Mouse (Mus musculus) thymus, postnatal 14 days (tissue): ENCODE results near the gene Cd68.
A peak's percentile ranks its signal among the peaks of the same experiment; 100 is the strongest.
"Not testable (repeated sequence)": the region's sequence is repeated elsewhere in the genome, so short reads cannot be mapped to it uniquely, and the experiment has no call there.

Experiments
- DNase-seq: peaks from one replicate; pipeline ENCODE4 v3.0.0; 2021

Cd68 gene

DNA sequence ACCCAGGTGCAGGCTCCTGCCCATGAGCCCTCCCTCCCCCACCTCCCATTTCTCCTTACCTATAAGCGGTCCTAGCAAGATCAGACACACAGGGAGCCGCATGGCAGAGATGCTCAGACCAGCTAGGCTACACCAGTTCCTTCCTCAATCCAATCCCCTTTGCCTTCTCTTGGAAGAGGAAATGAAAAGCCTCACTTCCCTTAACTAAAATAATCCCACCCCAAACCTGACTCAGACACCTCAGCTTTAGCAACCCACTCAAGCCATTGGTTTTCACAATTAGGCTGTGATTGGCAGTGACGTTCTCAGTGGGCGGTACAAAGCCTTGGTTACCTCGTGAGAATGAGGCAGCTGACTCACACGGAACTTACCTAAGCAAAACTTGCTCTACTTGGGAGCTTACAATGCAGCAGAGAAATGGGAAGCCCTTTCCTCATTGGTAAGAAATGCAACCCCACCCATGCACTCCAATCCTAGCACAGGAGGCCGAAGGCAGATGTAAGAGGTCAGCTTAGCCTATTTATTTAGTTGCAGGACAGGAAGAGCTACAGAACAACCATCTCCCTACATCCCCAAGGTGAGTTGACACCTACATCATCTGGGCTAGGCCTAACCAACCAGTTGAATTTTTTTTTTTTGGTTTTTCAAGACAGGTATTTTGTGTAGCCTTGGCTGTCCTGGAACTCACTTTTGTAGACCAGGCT, at the start of gene Cd68:
Gene Cd68 (minus strand): TSS at position 193 of the 704 bp plus-strand sequence.
- peak; percentile 40 for DNase-seq

DNA sequence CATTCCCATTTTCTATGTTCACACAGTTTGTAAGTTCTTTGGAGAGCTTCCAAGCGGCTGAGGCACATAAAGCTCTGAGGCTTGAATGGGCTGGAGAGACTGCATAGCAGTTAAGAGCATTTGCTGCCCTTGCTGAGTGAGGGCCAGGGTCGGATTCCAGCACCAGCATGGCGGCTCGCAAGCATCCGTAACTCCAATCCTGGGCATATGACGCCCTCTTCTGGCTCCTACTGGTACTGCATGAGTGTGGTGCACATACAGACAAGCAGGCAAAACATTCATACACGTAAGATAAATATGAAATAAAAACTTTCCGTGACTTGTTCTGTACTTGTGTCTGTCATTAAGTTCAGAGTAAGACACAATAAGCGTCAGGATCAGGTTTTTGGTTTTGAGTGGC, 49.5 kb upstream of the Cd68 start:
- DNase-seq = no peak

DNA sequence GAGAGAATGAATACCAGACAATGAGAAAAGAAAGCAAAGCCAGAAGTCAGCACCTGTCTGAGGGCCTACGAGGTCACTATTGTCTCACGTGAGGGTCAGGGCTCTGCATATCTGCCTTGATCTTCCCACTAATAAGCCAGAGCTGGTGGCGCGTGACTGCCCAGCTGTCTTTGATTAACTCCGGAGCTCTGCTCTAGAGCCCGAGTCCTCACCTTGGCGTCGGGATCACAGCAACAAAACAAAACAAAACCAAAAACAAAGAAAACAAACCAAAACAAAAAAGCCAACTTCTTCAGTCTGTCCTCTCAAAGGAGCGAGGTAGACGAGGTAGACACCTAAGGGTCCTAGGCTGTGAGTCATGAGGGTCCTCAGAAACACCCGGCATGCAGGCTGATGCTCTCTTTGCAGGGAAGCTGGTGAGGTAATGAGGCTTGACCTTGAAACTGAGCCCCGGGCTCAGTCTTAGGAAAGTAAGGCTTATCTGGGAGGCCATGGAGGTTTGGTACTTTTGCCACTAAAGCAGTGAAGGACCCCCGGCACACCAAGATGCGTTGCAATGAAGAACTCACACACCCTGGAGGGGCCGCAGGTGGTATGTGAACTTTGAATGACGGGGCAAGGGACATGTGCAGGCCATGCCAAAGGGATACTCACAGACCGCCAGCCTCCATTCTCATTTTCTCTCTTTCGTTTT, 48.8 kb upstream of the Cd68 start:
- no peak for DNase-seq

DNA sequence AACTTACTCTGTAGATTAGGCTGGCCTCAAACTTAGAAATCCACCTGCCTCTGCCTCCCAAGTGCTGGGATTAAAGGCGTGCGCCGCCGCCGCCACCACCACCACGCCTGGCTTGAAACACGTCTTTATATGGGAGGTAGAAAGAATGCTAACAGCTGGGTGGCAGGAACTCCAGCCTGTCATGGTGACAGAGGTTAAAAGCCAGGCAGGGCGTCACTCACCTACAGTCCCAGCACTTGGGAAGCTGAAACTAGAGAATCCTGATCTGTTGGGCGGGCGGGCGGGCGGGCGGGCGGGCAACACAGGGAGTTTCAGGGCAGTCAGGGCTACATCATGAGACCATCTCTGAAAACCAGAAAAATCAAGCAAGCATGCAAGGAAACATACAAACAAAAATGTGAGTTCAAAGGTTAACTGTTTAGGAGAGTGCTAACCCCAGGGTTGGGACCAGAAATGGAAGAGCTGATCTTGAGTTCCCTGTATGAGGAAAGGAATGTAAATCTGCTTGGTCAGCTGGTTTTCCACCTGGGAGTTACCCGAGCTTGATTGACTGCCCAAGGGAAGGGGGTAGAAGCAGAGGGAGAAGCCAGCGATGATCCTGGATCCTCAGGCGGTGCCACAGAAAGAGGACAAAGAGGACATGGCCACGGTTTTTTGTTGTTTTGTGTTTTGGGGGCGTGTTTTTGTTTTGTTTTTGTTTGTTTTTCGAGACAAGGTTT, 47.2 kb upstream of the Cd68 start:
- no peak for DNase-seq

DNA sequence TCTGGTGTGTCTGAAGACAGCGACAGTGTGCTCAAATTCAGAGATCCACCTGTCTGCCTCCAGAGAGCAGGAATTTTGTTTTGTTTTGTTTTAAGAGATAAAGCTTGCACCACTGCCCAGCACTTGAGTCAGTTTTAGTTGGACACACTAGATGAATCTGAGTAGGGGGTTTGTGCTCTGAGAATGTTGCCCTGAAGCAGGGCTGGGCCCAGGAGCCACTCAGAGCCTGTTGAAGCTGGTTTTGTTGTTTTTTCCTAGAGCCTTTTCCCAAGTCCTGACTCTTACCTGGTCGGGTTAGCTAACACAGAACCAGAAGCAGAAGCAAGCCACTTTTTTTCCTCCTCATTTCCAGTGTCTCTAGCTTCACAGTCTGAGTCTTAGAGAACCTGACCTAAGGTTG, 45.1 kb upstream of the Cd68 start:
- DNase-seq = no peak

DNA sequence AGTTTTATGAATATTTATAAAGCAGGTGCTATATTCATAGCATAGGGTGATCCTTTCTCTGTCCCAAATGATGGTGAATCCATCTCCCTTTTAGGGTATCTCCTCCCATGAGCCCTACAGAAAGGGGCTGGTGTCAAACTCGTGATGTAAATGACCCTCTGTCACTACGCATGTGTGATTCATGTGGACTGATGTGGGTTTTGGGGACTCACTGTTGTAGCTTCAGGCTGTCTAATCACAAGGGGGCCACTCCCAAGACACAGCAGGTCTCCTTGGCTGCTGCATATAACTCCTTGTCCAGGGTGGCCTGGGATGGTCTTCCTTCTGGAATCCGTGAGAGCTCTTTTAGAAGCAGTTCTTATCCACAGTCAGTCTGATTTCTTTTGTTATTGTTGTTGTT, 44.5 kb upstream of the Cd68 start:
- no peak for DNase-seq

DNA sequence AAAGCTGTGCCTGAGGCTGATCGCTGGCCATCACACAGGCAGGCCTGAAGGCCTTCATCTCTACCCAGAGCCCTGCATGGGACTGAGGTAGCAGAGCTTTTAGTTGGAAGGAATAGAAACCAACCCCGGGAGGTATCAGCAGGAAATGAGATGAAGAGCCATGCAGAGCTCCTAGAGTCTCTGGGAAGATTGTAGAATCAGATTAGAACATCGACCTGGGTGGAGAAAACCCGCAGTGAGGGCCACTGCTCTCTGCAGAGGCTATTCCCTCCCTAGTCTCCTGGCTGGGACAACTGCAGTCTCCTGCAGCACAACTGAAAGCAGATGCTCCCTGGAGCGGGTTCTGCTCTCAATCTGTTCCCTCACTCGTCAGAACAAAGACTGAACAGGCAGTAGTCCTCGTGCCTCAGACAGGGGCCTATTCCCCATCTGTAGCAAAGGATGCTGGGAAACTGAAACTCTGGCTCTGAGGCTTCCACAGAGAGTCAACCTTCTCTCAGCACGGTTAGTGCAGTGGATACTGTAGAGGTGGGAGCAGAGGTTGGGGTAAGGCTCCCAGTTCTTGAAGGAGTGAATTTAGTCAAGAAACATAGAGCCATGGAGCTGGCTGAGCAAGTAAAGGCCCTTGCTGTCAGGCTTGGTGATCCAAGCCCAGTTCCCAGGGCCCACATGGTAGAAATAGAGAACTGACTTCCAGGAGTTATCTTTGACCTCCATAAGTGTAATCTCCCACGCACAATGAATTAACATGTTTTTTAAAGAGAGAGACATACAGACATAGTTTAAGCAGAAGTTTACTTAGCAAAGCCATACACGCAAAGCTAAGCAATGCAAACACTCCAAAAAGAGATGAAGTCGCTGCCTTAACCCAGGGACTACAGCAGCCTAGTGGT, 43.8 kb upstream of the Cd68 start:
- DNase-seq = no peak

DNA sequence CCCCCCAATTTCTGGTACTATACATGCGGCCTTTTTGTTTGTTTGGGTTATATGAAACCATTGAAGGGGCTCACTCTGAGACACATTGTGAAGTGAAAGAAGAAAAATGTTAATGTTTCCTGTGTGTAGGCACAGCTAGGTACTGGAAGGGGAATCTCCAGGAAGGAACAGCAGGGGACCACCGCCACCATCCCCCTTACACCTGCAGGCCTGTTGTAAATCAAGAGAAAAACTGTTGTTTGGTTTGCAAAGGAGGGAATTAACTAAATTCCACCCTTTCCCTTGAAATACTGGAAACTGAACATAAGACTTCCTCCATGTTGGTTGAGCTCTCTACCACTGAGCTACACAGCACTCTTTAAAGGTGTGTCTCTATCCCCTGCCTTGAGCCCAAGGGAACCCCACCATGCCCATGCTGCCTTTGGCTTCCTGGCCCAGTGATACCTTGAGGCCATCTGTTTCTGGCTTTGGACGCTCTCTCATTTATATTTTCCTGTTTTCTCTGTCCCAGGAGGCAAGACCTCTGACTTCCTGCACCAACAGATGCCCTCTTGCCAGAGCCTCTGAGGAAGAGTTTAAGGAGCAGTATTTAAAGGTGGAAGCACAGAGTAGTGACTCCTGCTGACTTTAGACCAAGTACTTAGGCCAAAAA, 42.8 kb upstream of the Cd68 start:
- DNase-seq = no peak

DNA sequence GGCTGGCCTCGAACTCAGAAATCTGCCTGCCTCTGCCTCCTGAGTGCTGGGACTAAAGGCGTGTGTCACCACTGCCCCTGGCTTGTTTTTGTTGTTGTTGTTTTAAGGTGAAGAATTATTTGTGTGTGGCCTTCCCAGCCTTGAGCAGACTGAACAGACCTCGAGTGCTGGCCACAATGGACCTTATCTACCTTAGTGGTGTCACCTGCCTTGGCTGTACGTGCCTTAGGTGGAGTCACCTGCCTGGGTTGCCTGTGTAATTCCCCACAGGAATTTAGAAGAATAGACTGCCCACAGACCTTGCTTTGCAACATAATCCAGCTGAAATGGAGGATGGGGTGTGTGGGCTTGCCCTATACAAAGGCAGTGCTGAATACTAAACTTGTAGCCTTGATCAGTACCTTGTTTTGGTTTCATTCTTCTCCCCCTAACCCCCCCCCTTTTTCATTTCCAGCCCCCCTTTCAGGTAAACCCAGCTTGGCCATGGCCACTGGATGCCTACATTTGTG, 42.0 kb upstream of the Cd68 start:
- DNase-seq = no peak

DNA sequence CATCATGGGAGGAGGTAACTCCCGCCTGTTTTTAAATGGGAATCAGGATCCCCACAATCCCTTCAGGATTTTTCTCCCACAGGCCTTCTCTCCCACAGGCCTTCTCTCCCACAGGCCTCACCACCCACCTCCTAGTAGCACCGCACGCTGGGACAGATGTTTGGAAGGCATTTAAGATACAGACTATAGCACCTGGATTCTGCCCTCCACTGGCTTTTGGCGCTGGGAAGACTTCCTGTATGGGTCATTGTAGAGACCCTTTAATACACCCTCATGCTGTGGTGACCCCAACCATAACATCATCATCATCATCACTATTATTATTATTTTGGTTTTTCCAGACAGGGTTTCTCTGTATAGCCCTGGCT, 41.5 kb upstream of the Cd68 start:
- no peak for DNase-seq

DNA sequence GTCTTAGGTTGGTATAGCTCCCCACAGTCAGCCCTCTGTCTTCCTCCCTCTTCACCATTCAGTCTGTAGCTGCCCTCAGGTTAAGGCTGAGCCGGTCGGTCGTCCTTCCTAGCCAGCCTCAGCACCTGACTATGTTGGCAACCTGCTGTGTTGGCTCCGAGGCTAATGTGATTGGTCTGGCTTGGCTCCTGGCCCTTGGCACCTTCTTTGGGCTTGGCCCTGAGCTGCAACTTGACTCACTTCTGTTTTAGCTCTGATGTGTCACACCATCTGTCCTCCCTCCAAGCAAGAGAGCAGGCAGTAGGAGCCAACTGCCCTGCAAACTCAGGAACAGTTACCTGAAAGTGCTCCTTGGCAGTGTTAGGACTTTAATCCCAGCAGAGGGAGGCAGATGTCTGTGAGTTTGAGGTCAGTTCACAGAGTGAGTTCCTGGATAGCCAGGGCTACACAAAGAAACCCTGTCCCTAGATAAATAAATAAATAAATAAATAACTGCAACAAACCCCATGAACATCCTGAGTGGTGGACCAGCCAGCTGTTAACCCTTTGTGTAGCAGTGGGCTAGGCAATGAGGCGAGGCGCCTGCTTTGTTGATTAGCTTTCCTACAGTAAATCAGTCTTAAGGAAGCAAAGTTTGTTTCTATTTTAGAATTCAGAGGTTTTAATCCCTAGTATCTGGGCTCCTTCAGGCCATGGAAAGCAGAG, 41.0 kb upstream of the Cd68 start:
- DNase-seq = no peak

DNA sequence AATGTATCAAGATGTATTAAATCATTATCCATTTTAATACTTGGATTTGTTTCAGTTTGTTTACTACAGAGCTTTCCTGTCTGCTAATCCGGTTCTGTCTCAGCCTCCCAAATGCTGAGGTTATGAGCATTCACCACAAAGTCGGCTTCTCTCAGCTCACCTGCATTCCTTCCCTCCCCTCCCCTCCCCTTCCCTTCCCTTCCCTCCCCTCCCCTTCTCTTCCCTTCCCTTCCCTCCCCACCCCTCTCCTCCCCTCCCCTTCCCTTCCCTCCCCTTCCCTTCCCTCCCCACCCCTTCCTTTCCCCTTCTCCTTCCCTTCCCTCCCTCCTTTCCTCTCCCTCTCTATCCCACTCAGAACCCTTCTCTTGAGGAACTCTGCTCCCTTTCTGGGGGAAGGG, 38.7 kb upstream of the Cd68 start:
- no peak for DNase-seq

DNA sequence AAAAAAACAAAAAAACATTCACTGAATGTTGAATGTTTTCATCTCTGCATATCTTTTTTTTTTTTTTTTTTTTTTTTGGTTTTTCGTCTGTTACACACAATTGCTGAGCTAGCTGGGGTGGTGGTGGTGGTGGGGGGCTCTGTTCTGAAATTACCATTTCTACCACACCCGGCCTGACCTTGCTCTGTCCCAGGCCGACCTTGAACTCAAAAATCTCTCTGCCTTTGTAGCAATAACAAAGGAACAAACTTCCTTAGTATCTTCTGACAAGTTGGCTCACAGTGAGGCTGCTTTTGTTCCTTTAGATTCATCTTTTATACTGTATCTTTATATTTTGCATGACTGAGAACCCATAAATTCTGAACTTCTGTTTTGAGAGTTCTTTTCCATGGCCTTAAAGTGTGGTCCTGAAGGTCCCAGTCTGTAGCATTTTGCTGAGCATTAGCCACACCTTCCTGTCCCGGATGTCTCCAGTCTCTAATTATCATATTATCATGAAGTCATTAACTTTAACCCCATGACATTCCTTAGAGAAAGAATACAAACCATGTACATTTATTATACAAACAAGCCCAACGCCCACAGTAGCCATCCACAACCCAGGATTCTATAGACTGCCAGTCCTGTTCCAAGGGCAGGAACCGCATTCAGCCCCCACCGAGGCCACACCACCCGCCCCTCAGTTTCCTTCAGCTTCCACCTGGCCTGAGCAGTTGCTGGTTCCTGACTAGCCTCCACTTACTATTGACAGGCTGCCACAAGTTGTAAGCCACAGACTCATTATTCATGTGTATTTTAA, 38.1 kb upstream of the Cd68 start:
- no peak for DNase-seq

DNA sequence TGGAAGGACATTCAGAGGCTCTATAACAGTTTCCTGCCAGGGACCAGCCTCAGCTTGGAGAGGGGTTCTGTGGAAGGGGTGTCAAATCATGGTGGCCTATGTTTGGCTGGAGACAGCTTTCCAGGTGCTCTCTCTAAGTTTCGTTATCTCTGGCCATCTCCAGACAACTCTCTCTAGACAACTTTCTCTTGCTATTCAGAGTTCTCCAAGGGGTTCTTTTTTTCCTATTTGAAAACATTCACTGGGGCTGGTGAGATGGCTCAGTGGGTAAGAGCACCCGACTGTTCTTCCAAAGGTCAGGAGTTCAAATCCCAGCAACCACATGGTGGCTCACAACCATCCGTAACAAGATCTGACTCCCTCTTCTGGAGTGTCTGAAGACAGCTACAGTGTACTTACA, 37.4 kb upstream of the Cd68 start:
- DNase-seq = not testable (repeated sequence)

DNA sequence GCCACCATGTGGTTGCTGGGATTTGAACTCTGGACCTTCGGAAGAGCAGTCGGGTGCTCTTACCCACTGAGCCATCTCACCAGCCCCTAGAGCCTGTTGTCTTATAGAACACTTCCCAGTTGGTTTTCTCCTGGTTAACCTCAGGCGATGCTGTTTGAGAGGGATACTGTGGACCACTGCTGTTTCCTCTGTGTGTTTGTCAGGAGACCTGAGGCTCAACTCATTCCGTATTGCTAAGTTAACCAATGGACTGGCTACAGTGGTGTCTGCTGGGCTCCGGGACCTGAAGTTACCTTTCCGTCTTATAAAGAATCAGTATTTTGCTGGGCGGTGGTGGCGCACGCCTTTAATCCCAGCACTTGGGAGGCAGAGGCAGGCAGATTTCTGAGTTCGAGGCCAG, 36.9 kb upstream of the Cd68 start:
- DNase-seq = not testable (repeated sequence)

DNA sequence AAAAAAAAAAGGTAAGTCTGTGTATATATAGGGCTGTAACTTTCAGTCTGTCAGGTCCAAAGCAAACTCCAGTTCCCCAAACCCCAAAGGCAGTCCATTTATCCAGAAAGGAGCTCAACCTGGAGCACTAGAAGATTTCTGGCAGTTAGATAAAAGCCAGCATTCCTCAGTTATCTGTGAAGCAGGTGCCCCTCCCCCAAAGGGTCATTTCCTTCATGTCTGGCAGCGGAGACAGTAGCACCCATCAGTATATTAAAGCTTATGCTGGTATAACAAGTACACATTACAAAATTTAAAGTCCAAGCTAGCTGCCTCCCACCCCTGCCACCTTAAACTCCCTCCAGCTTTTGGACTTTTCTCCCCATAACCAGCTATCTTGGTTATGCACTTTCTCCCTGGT, 33.6 kb upstream of the Cd68 start:
- DNase-seq = no peak

DNA sequence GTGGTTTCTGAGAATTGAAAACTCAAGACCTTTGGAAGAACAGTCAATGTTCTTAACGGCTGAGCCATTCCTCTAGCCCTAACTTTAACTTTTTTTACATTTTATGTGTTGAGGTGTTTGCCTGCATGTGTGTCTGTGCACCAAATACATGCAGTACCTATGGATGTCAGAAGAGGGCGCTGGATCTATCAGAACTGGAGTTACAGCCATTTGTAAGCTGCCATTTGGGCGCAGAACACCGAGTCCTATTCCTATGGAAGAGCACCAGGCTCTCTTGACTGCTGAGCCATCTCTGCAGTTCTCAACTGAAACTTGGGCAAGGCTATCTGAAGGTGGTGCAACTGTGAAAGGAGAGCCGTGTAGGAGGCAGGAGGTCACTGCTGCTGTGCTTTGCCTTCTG, 32.6 kb upstream of the Cd68 start:
- DNase-seq = no peak

DNA sequence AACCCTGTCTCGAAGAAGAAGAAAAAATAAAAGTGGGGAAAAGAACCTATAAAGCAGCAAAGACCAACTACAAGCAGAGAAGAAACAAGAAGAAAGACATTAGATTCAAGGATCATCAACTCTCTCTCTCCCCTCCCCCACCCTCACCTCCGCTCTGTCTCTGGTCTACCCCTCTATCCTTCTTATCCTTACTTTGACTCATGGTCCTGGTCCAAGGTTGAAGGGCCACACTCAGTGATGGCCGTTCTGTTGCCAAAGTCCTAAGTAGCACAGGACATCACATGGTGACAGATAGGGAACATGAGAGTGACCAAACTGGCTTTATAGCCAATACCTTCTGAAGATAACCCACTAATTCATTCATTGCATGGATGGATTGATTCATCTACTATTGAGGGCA, 31.4 kb upstream of the Cd68 start:
- no peak for DNase-seq

DNA sequence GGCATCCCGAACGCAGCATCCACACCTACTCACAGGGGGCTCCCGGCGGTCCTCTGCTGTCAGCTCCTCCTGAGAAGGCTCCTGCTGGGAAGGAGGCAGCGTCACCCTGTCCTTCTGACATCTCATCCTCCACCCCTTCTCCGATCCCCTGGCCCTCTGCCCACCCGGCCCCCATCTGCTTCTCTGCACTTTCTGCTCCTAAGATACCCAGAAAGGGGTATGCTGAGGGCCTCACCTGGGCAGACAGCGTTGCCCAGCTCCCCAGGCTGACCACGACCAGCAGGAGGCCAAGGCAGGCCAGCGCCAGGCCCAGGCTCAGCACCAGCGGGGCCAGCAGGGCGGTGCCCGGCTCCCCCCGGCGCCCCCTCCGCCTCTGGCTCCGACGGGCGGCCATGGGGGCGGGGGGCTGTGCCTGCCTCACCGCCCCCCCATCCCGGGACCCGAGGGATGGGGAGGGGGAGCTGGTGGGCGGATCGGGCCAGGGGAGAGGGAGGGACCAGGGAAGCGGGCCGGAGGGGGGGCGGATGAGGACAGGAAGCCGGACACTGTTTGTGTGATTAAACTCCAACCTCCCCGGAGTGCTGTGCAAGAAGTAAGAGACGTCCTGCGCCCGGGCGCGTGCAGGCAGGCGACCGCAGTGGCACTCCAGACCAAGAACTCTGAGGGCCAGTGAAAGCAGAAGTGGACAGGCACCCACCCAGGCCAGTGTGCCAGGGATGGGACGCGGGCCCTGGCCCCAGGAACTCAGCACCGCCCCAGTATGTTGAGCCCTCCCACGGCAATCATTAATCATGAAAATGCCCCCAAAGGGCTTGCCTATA, 29.6 kb upstream of the Cd68 start, which contains the start of the genes Tnfsf12 and Tnfsfm13:
Gene Tnfsf12 (minus strand): TSS at position 489 of the 821 bp plus-strand sequence.
Gene Tnfsfm13 (minus strand): TSS at position 738 of the 821 bp plus-strand sequence.
- no peak for DNase-seq

DNA sequence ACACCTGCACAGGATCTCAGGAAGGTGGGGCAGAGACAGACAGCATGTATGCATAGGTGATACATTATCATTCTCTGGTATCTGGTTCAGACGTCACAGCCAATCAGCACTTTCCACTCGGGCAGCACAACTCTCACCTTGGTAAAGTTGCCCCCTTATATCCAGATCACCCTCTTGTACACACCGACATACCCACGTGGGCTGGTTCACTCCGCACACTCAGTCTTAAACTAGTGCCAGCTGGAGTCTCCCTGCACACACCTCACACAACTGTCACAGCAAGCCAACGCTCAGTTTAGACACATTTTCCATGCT, 29.1 kb upstream of the Cd68 start:
- DNase-seq = no peak
